Mouse (Mus musculus) embryonic facial prominence, embryonic 13.5 days (tissue): ENCODE data around the gene Gcn1l1. TPM values are rescaled to one million over a fixed set of nuclear protein-coding genes. Genes with fewer than 3 reads are reported as not detected.

Experiments used
- ATAC-seq: fragments of 200-750 bp; cut with Nextera tagmentation; 2 replicates; pipeline ENCODE4 v1.8.0; 2017; ENCODE audit warnings: low read depth; ENCODE audit not compliant: insufficient number of reproducible peaks, insufficient read depth, low FRiP score, low TSS enrichment
- H3K27ac ChIP-seq: fragments of 300-500 bp; sonication (generic); 2 replicates; pipeline ENCODE4 v1.5.1; 2015; ENCODE audit warnings: moderate library complexity, mild to moderate bottlenecking, inconsistent platforms
- H3K27me3 ChIP-seq: fragments of 300-500 bp; sonication (generic); 2 replicates; pipeline ENCODE4 v1.6.1; 2015; ENCODE audit warnings: mild to moderate bottlenecking, inconsistent platforms
- H3K36me3 ChIP-seq: fragments of 300-500 bp; sonication (generic); 2 replicates; pipeline ENCODE4 v1.6.1; 2015; ENCODE audit warnings: mild to moderate bottlenecking, inconsistent platforms
- H3K4me1 ChIP-seq: fragments of 300-500 bp; sonication (generic); 2 replicates; pipeline ENCODE4 v1.6.1; 2015; ENCODE audit warnings: inconsistent platforms
- H3K4me2 ChIP-seq: fragments of 300-500 bp; sonication (generic); 2 replicates; pipeline ENCODE4 v1.6.1; 2015; ENCODE audit warnings: moderate library complexity, mild to moderate bottlenecking, inconsistent platforms
- H3K4me3 ChIP-seq: fragments of 300-500 bp; sonication (generic); 2 replicates; pipeline ENCODE4 v1.5.1; 2015; ENCODE audit warnings: mild to moderate bottlenecking, inconsistent platforms
- H3K9ac ChIP-seq: fragments of 300-500 bp; sonication (generic); 2 replicates; pipeline ENCODE4 v1.6.1; 2015; ENCODE audit warnings: mild to moderate bottlenecking, inconsistent platforms
- H3K9me3 ChIP-seq: fragments of 300-500 bp; sonication (generic); 2 replicates; pipeline ENCODE4 v1.6.1; 2016; ENCODE audit warnings: inconsistent platforms
- WGBS: fragments of 180-500 bp; shearing (Covaris S2); methylation state at CpG from one replicate; pipeline ENCODE4 v1.1.7; 2015; ENCODE audit warnings: mixed read lengths; 5-methylcytosine and 5-hydroxymethylcytosine counted together
- polyA plus RNA-seq: library from polyadenylated mRNA; unstranded; fragments of >200 nt; fragmentation: Nextera tagmentation; extraction: Ambion mirVana; gene quantifications from 2 replicates; pipeline ENCODE4 v1.2.1, GENCODE M21; 2015

The Gcn1l1 gene
- polyA plus RNA-seq, 1 experiment from 2014 or later: 45.8 TPM

GRCm38 (mm10) chr5:115524471-115524870 lies 40.6 kb upstream of the Gcn1l1 start:
- H3K9me3 ChIP-seq: no peaks in the 10 kb centered on the region
- WGBS: 50% methylated on average over 12 of the region's 12 CpGs
- ATAC-seq: no peak
- peak overlapping the region; percentile 71; the same call in 1 of the 2 replicates for H3K27ac ChIP-seq
- peak overlapping the region; percentile 41 for H3K9ac ChIP-seq
- peak overlapping the region; percentile 53 for H3K4me2 ChIP-seq
- H3K4me3 ChIP-seq: no peak overlapping the region
- H3K36me3 ChIP-seq: 0 out of 2 replicates have a peak, but pooled peaks cover 3% of the 10 kb centered on the region
- no peaks in the 10 kb centered on the region for H3K27me3 ChIP-seq
- H3K4me1 ChIP-seq: peaks cover 70% of the 10 kb centered on the region

- ATAC-seq: no peak
- Histone ChIP-seq H3K36me3 (0 out of 2 replicates have a peak, but pooled peaks cover 3% of the 10 kb centered on the region), H3K4me3 (no peak overlapping the region), H3K4me1 (peaks cover 77% of the 10 kb centered on the region), H3K27ac (peak overlapping the region; percentile 49; the same call in 1 of the 2 replicates), H3K9me3 (no peaks in the 10 kb centered on the region), H3K27me3 (no peaks in the 10 kb centered on the region), H3K9ac (no peak overlapping the region), H3K4me2 (no peak overlapping the region)
- 85% methylated on average over 4 of the region's 4 CpGs for WGBS
Observed at GRCm38 (mm10) chr5:115525416-115525815, 39.6 kb upstream of the Gcn1l1 start.

GRCm38 (mm10) chr5:115525943-115526342 lies 39.1 kb upstream of the Gcn1l1 start:
- H3K27ac ChIP-seq: peak overlapping the region; percentile 49; the same call in 1 of the 2 replicates
- H3K9ac ChIP-seq: 0 out of 2 replicates have a peak overlapping the region, but pooled peaks have one; percentile 40
- no peaks in the 10 kb centered on the region for H3K27me3 ChIP-seq
- 0 out of 2 replicates have a peak overlapping the region, but pooled peaks have one; percentile 3 for H3K4me2 ChIP-seq
- H3K36me3 ChIP-seq: 0 out of 2 replicates have a peak, but pooled peaks cover 3% of the 10 kb centered on the region
- no peaks in the 10 kb centered on the region for H3K9me3 ChIP-seq
- H3K4me3 ChIP-seq: no peak overlapping the region
- ATAC-seq: no peak
- H3K4me1 ChIP-seq: peaks cover 79% of the 10 kb centered on the region
- 64% methylated on average over 9 of the region's 9 CpGs for WGBS

- Histone ChIP-seq H3K27me3 (no peaks in the 10 kb centered on the region), H3K27ac (peak overlapping the region; percentile 49; the same call in 1 of the 2 replicates), H3K9me3 (no peaks in the 10 kb centered on the region), H3K4me2 (no peak overlapping the region), H3K9ac (0 out of 2 replicates have a peak overlapping the region, but pooled peaks have one; percentile 40), H3K4me3 (no peak overlapping the region), H3K4me1 (peaks cover 82% of the 10 kb centered on the region), H3K36me3 (0 out of 2 replicates have a peak, but pooled peaks cover 3% of the 10 kb centered on the region)
- WGBS: 81% methylated on average over 17 of the region's 17 CpGs
- no peak for ATAC-seq
Observed at GRCm38 (mm10) chr5:115526456-115527202, 38.4 kb upstream of the Gcn1l1 start.

GRCm38 (mm10) chr5:115528128-115528527 lies 36.9 kb upstream of the Gcn1l1 start:
- Histone ChIP-seq H3K9me3 (no peaks in the 10 kb centered on the region), H3K4me3 (no peak overlapping the region), H3K4me2 (no peak overlapping the region), H3K4me1 (peaks cover 81% of the 10 kb centered on the region), H3K36me3 (0 out of 2 replicates have a peak, but pooled peaks cover 3% of the 10 kb centered on the region), H3K27ac (no peak overlapping the region), H3K27me3 (no peaks in the 10 kb centered on the region), H3K9ac (no peak overlapping the region)
- WGBS: 83% methylated on average over 5 of the region's 5 CpGs
- no peak for ATAC-seq

- Histone ChIP-seq H3K9ac (peak overlapping the region; percentile 51; the same call in 1 of the 2 replicates), H3K9me3 (no peaks in the 10 kb centered on the region), H3K4me2 (no peak overlapping the region), H3K27me3 (no peaks in the 10 kb centered on the region), H3K27ac (peak overlapping the region; percentile 58; the same call in 1 of the 2 replicates), H3K4me3 (no peak overlapping the region), H3K36me3 (0 out of 2 replicates have a peak, but pooled peaks cover 3% of the 10 kb centered on the region), H3K4me1 (peaks cover 81% of the 10 kb centered on the region)
- ATAC-seq: no peak
- 63% methylated on average over 8 of the region's 8 CpGs for WGBS
Observed at GRCm38 (mm10) chr5:115529364-115529741, 35.7 kb upstream of the Gcn1l1 start.

GRCm38 (mm10) chr5:115529742-115530446 lies 35.2 kb upstream of the Gcn1l1 start:
- no peak overlapping the region for H3K4me3 ChIP-seq
- H3K9me3 ChIP-seq: no peaks in the 10 kb centered on the region
- WGBS: 64% methylated on average over 7 of the region's 7 CpGs
- ATAC-seq: no peak
- 0 out of 2 replicates have a peak, but pooled peaks cover 3% of the 10 kb centered on the region for H3K36me3 ChIP-seq
- H3K9ac ChIP-seq: peak overlapping the region; percentile 51; the same call in 1 of the 2 replicates
- H3K4me2 ChIP-seq: no peak overlapping the region
- no peaks in the 10 kb centered on the region for H3K27me3 ChIP-seq
- peak overlapping the region; percentile 58 for H3K27ac ChIP-seq
- H3K4me1 ChIP-seq: peaks cover 81% of the 10 kb centered on the region

- no peak for ATAC-seq
- Histone ChIP-seq H3K9ac (peak overlapping the region; percentile 51; the same call in 1 of the 2 replicates), H3K27me3 (no peaks in the 10 kb centered on the region), H3K9me3 (no peaks in the 10 kb centered on the region), H3K4me2 (no peak overlapping the region), H3K4me3 (no peak overlapping the region), H3K36me3 (0 out of 2 replicates have a peak, but pooled peaks cover 3% of the 10 kb centered on the region), H3K27ac (peak overlapping the region; percentile 58), H3K4me1 (peaks cover 81% of the 10 kb centered on the region)
- 58% methylated on average over 8 of the region's 8 CpGs for WGBS
Observed at GRCm38 (mm10) chr5:115530447-115530809, 34.6 kb upstream of the Gcn1l1 start.

GRCm38 (mm10) chr5:115531671-115532270 lies 33.3 kb upstream of the Gcn1l1 start:
- no peak overlapping the region for H3K4me3 ChIP-seq
- H3K36me3 ChIP-seq: 0 out of 2 replicates have a peak, but pooled peaks cover 3% of the 10 kb centered on the region
- H3K27ac ChIP-seq: peak overlapping the region; percentile 58
- WGBS: 37% methylated on average over 18 of the region's 18 CpGs
- peak overlapping the region; percentile 20 for H3K4me2 ChIP-seq
- H3K27me3 ChIP-seq: no peaks in the 10 kb centered on the region
- H3K4me1 ChIP-seq: peaks cover 77% of the 10 kb centered on the region
- H3K9ac ChIP-seq: peak overlapping the region; percentile 55
- no peaks in the 10 kb centered on the region for H3K9me3 ChIP-seq
- no peak for ATAC-seq

GRCm38 (mm10) chr5:115534290-115534731 lies 30.7 kb upstream of the Gcn1l1 start:
- peak overlapping the region; percentile 33 for H3K4me2 ChIP-seq
- peaks cover 85% of the 10 kb centered on the region for H3K4me1 ChIP-seq
- H3K9ac ChIP-seq: peak overlapping the region; percentile 55
- WGBS: 8% methylated on average over 16 of the region's 16 CpGs
- ATAC-seq: no peak
- no peaks in the 10 kb centered on the region for H3K27me3 ChIP-seq
- H3K9me3 ChIP-seq: no peaks in the 10 kb centered on the region
- no peaks in the 10 kb centered on the region for H3K36me3 ChIP-seq
- peak overlapping the region; percentile 57 for H3K27ac ChIP-seq
- H3K4me3 ChIP-seq: no peak overlapping the region

GRCm38 (mm10) chr5:115534856-115535255 lies 30.2 kb upstream of the Gcn1l1 start:
- Histone ChIP-seq H3K9me3 (no peaks in the 10 kb centered on the region), H3K27ac (peak overlapping the region; percentile 57), H3K27me3 (no peaks in the 10 kb centered on the region), H3K36me3 (no peaks in the 10 kb centered on the region), H3K4me2 (peak overlapping the region; percentile 33; the same call in 1 of the 2 replicates), H3K9ac (no peak overlapping the region; the same call in 1 of the 2 replicates), H3K4me1 (peaks cover 80% of the 10 kb centered on the region), H3K4me3 (no peak overlapping the region)
- WGBS: 16% methylated on average over 8 of the region's 8 CpGs
- no peak for ATAC-seq
